Mouse (Mus musculus): ENCODE results near the gene Mthfd1. TPM values are rescaled to one million over a fixed set of nuclear protein-coding genes. Genes with fewer than 3 reads are reported as not detected.
A peak's percentile ranks its signal among the peaks of the same experiment; 100 is the strongest.

Mthfd1 gene
- polyA plus RNA-seq, 1 experiment from 2014 or later = 33.9 TPM

DNA sequence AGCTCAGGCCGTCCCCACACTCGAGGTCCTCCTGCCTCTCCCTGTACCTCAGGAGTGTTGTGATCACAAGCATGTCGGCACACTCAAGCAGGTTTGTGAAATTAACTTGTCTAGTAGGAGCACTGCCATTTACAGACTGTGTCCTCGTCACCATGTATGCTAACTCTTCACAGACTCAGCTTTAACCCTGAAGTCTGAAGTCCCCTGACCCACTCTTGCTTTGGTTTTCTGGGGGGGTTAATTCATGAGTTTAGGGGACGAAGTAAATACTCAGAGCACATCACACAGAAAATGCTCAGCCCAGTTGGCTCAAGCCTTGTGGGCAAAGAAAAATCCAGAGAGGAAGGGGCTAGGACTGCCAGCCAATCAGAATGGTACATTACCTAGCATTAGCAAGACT, 80.5 kb downstream of the Mthfd1 start:
- ATAC-seq = no peak
- no peaks in the 10 kb centered on the region for H3K4me1 ChIP-seq (replicated peaks)
- WGBS = 91% methylated on average over 5 of the region's 5 CpGs
- H3K9me3 ChIP-seq = no peaks in the 10 kb centered on the region
- no peak overlapping the region for H3K4me3 ChIP-seq (replicated peaks)
- no peak overlapping the region for H3K27ac ChIP-seq
- no peak overlapping the region for H3K4me2 ChIP-seq (replicated peaks)
- H3K9ac ChIP-seq (replicated peaks) = no peak overlapping the region
- H3K36me3 ChIP-seq = 0 out of 2 replicates have a peak, but pooled peaks cover 3% of the 10 kb centered on the region
- H3K27me3 ChIP-seq = no peaks in the 10 kb centered on the region

DNA sequence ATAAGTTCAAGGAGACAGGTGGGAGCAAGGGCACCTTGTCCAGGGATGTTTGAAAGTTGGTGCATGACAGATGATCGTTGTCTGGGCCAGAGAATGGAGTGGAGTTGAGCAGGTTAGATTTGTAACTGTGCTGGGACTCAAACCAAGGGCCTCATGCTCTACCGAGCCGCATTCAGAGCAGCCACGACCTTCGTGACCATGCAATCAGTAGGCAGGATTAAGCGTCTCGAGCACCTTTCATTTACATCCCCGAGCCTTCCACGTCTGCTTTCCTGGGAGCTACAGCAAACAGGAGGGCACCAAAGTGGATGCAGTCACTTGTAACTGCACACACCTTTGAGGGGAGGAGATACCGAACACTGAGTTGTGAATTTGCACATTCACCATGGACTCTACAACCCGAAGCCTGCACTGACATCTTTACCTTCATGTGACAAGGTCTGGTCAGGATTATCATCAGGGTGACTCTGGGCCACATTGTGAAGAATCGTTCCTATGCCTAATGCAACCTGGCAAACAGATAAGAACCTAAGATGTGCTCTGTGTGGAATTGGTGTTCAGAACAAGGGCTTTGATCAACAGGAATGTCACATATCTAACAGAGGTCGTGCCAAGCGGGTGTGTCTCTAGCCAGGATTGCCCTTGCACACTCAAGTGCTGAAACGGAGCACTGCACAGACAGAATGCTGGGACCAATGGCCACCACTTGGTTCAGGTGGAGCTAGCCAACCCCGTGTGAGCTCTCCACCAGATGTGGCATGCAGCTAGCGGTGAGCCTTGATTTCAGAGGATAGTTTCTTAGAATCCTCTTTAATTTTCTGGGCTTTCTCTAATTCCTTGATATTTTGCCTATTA, 81.2 kb downstream of the Mthfd1 start:
- no peak overlapping the region for H3K27ac ChIP-seq
- H3K4me3 ChIP-seq (replicated peaks) = no peak overlapping the region
- H3K27me3 ChIP-seq = no peaks in the 10 kb centered on the region
- no peak overlapping the region for H3K4me2 ChIP-seq (replicated peaks)
- no peak overlapping the region for H3K9ac ChIP-seq (replicated peaks)
- WGBS = 80% methylated on average over 17 of the region's 17 CpGs
- no peaks in the 10 kb centered on the region for H3K4me1 ChIP-seq (replicated peaks)
- no peaks in the 10 kb centered on the region for H3K36me3 ChIP-seq
- no peaks in the 10 kb centered on the region for H3K9me3 ChIP-seq
- no peak for ATAC-seq

DNA sequence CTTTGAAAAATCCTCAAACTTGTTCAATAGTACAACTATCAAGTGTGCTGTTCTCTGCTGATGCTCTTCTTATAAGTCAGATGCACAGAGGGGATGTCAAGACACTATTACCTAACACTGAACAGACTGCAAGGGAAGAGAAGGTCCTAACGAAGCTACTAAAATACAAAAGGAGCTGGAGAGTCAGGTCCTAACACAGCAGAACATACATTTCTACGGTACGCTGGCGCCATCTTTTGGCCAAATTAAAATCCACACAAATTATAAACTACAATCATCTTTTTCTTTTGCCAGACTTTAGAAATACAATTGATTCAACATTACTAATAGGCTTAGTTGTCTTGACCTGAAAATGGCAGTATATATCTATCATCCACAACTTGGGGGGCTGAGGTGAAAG, 86.0 kb downstream of the Mthfd1 start:
- Histone ChIP-seq H3K9me3 (no peaks in the 10 kb centered on the region), H3K27me3 (no peaks in the 10 kb centered on the region)
- 6% methylated on average over 4 of the region's 4 CpGs for WGBS

DNA sequence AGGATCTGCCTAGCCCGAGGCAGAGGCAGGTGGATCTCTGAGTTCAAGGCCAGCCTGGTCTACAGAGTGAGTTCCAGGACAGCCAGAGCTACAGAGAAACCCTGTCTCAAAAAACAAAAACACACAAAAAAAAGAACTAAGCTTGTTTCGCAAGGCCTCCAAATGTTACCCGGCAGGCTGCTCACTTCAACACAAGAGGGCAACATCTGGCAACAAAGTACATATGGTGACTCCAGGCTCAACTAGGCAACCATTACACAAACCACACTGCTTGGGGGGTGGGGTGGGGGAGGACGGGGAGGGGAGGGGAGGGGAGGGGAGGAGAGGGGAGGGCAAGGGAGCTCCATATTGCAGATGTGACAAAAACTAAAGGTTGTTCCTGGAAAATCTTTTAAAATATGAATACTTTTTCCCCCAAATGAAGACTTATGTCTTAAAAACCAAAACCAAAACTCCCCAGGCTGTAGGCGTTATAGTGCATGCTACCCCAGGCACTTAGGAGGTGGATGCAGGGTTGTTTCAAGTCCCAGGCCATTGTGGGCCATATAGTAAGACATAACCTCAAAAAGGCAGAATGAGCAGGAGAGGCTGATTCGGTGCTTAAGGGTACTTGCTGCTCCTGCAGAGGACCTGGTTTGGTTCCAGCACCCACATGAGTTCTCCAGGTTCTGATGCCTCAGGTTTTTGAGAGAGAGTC, 90.8 kb downstream of the Mthfd1 start:
- no peaks in the 10 kb centered on the region for H3K4me1 ChIP-seq (replicated peaks)
- peaks cover 30% of the 10 kb centered on the region for H3K36me3 ChIP-seq
- no peaks in the 10 kb centered on the region for H3K9me3 ChIP-seq
- H3K4me3 ChIP-seq (replicated peaks) = no peak overlapping the region
- no peak overlapping the region for H3K9ac ChIP-seq (replicated peaks)
- no peak for ATAC-seq
- no peak overlapping the region for H3K4me2 ChIP-seq (replicated peaks)
- no peak overlapping the region for H3K27ac ChIP-seq
- H3K27me3 ChIP-seq = no peaks in the 10 kb centered on the region
- 92% methylated on average over 5 of the region's 6 CpGs for WGBS

More for the DNA sequence above, 86.0 kb downstream of the Mthfd1 start:
- ATAC-seq = peak; percentile 58; the same call in 1 of the 2 replicates
- Histone ChIP-seq H3K27ac (no peak overlapping the region), H3K4me2 (replicated peaks) (no peak overlapping the region), H3K4me1 (replicated peaks) (no peaks in the 10 kb centered on the region), H3K4me3 (replicated peaks) (no peak overlapping the region), H3K9ac (replicated peaks) (no peak overlapping the region), H3K36me3 (peaks cover 10% of the 10 kb centered on the region)

DNA sequence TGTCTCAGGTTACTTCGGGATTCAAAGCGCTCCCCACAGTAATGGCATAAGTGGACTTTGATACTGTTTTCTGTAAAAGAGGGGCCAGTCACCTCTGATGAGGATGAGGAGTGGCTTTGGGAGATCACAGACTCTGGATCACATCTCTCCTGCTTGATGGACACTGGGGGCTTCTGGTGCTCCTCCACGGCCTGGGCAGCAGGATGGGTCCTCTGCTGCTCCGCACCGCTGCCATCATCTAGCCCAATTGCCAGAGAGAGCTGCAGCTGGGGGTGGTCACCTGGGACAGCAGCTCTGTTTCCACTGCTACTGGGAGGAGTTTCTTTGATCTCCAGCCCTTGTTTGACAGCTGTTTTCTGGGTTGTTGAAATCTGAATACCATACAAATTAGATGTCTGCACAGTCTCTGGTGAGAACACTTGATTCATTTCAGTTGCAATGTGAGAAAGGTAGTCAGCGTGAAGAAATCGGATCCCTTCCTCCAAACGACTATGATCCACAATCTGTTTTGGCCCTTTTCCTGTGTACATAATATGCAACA, 94.7 kb downstream of the Mthfd1 start:
- no peak overlapping the region for H3K4me2 ChIP-seq (replicated peaks)
- H3K9me3 ChIP-seq = no peaks in the 10 kb centered on the region
- no peaks in the 10 kb centered on the region for H3K27me3 ChIP-seq
- WGBS = 82% methylated on average over 8 of the region's 8 CpGs
- no peak overlapping the region for H3K9ac ChIP-seq (replicated peaks)
- H3K27ac ChIP-seq = no peak overlapping the region
- H3K4me1 ChIP-seq (replicated peaks) = no peaks in the 10 kb centered on the region
- H3K4me3 ChIP-seq (replicated peaks) = no peak overlapping the region
- no peak for ATAC-seq
- H3K36me3 ChIP-seq = peaks cover 33% of the 10 kb centered on the region

DNA sequence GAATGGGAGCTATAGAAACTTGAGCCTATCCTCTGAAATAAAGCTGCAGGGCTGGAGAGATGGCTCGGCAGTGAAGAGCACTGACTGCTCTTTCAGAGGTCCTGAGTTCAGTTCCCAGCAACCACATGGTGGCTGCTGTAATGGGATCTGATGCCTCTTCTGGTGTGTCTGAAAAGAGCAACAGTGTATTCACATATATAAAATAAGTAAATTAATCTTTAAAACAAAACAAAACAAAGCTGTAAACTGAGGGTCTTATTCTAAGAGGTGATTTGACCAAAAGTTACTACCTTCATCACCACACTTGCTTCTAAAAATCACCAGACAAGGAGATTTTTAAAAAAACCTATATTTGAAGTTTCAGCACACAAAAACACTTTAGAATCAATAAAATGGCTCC, 105.8 kb downstream of the Mthfd1 start:
- Histone ChIP-seq H3K27ac (no peak overlapping the region), H3K9ac (replicated peaks) (no peak overlapping the region), H3K4me1 (replicated peaks) (no peaks in the 10 kb centered on the region), H3K9me3 (no peaks in the 10 kb centered on the region), H3K4me2 (replicated peaks) (no peak overlapping the region), H3K27me3 (no peaks in the 10 kb centered on the region), H3K4me3 (replicated peaks) (no peak overlapping the region), H3K36me3 (no peaks in the 10 kb centered on the region)
- 47% methylated on average over 1 of the region's 1 CpGs for WGBS
- ATAC-seq = no peak

DNA sequence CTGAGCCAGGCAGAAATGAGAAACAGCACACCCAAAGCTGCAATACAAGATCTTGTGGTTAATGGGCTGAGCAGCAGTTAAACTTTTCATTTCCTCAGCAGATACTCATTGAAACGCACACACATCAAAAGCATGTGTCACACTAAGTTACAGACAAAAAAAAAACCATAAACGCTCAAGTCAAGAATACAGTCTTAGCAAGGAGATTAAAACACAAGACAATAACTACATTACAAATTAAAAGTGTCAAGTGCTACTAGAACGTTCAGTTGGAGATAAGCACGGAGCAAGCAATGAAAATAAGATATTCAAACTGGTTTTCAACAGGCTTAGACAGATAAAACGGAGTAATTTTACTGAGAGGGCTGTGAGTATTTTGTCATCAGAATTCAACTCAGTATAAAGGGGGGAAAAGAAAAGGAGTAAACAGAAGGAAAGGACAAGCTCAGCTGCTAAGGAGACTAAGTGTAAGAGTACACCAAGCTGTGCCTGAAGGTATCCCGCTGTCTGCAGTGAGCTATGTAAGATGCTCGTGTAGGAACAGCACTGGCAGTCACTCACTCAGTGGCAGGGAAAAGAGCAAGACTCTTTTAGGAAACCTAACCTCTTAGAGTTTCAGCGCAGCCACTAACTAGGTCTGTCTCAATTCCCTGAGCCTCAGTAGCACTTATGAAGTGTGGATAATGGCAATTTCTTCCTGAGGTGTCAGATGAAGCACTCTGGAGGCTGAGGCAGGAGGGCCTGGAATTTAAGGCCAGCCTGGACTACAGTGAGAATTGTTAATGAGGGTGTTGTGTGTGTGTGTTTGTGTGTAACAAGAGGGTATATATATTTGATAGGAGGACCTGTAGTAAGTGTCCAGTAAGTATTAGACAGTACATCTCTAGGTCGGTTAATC, 106.6 kb downstream of the Mthfd1 start:
- H3K27me3 ChIP-seq = no peaks in the 10 kb centered on the region
- H3K4me1 ChIP-seq (replicated peaks) = 0 out of 2 replicates have a peak, but pooled peaks cover 2% of the 10 kb centered on the region
- no peaks in the 10 kb centered on the region for H3K9me3 ChIP-seq
- no peaks in the 10 kb centered on the region for H3K36me3 ChIP-seq
- no peak overlapping the region for H3K4me3 ChIP-seq (replicated peaks)
- no peak overlapping the region for H3K27ac ChIP-seq
- 72% methylated on average over 9 of the region's 9 CpGs for WGBS
- no peak overlapping the region for H3K9ac ChIP-seq (replicated peaks)
- no peak for ATAC-seq
- H3K4me2 ChIP-seq (replicated peaks) = no peak overlapping the region

DNA sequence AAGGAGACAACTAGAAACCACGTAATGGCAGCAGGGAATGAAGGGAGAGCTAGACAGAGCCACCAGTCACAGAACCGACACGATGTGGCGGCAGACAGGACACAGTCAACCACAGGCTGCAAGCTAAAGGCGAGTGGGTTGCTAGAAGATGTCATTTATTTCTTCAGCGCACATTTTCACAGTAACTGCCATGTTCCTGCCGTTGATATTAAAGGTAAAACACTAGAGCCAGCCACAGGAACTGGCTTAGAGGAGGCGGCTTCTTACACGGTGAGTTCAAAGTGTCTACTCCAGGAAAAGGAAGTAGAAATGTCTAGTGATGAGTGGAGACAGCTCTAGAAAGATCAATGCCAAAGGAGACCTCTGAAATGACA, 107.2 kb downstream of the Mthfd1 start:
- no peak overlapping the region for H3K4me3 ChIP-seq (replicated peaks)

DNA sequence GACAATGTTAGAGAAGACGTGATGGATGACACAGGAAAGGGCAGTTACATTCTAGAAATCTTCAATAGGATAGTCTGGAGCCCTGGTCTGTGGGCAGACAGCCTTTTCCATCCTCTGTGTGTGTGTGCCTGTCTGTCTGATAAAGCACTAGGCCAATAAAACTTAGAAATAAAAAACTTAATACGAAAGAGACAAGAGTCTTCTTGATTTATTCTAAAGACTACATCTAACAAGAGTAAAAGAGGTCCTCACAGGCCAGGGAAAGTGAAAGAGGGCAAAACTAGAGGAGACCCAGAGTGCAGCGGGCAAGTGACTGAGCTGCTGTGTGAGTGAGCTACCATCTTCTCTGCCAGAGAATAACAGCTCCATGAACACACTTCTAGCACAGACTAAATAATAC, 111.2 kb downstream of the Mthfd1 start:
- no peak for ATAC-seq
- 87% methylated on average over 3 of the region's 3 CpGs for WGBS
- Histone ChIP-seq H3K4me1 (replicated peaks) (peaks cover 23% of the 10 kb centered on the region), H3K27me3 (no peaks in the 10 kb centered on the region), H3K4me2 (replicated peaks) (no peak overlapping the region), H3K9ac (replicated peaks) (no peak overlapping the region), H3K4me3 (replicated peaks) (no peak overlapping the region), H3K27ac (no peak overlapping the region), H3K36me3 (no peaks in the 10 kb centered on the region), H3K9me3 (no peaks in the 10 kb centered on the region)

More for the DNA sequence above, 107.2 kb downstream of the Mthfd1 start:
- WGBS = 91% methylated on average over 9 of the region's 9 CpGs
- no peaks in the 10 kb centered on the region for H3K27me3 ChIP-seq
- H3K9ac ChIP-seq (replicated peaks) = no peak overlapping the region
- H3K9me3 ChIP-seq = no peaks in the 10 kb centered on the region
- H3K4me2 ChIP-seq (replicated peaks) = no peak overlapping the region
- ATAC-seq = no peak
- H3K27ac ChIP-seq = no peak overlapping the region
- no peaks in the 10 kb centered on the region for H3K36me3 ChIP-seq
- H3K4me1 ChIP-seq (replicated peaks) = peaks cover 7% of the 10 kb centered on the region

DNA sequence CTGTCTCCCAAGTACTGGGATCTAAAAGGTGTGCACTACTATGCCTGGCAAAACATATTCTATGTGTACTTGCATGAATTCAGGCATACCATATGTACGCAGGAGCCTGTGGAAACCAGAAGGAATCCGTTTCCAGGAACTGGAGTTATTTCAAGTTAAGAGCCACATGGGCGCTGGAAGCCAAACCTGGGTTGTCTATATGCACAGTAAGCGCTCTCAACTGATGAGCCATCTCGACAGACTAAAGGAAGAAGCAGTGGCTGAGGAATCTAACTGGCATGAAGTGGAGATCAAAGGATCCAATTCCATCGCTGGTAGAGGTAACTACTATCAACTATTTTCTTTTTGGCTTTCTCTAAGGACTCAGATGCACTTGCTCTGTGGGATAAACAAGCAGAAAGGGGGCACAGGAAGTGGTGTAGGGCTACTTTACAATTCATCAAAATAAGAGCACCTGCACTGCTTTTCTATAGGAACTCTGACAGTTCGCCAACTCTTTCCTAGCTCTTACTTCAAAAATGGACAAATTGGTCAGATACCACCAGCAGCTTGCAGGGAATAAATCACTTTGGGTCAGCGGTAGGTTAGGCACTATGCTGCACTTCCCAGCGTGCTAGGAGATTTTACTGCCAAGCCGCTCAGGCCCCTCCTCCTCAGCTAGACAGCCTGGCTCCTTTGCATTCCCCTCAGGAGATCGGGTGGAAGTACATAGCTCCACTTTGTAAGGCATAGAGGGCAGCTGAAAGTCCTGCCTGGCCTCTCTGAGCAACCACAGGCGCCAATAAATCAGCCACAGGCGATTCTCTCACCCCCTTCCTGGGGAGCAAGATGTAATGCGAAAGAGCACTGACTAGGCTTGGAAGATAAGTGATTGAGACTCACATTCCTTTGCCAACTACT, 112.2 kb downstream of the Mthfd1 start:
- peak overlapping the region; percentile 95 for H3K9ac ChIP-seq (replicated peaks)
- ATAC-seq = no peak
- 31% methylated on average over 14 of the region's 14 CpGs for WGBS
- peak overlapping the region; percentile 89 for H3K4me2 ChIP-seq (replicated peaks)
- no peaks in the 10 kb centered on the region for H3K36me3 ChIP-seq
- H3K4me3 ChIP-seq (replicated peaks) = peak overlapping the region; percentile 90
- H3K27ac ChIP-seq = 0 out of 2 replicates have a peak overlapping the region, but pooled peaks have one; percentile 14
- H3K27me3 ChIP-seq = no peaks in the 10 kb centered on the region
- H3K9me3 ChIP-seq = no peaks in the 10 kb centered on the region
- H3K4me1 ChIP-seq (replicated peaks) = peaks cover 33% of the 10 kb centered on the region
